Mouse (Mus musculus) liver, adult 2 months (tissue): Measurements from ENCODE around the gene Fbxo6. TPM values are rescaled to one million over a fixed set of nuclear protein-coding genes. Genes with fewer than 3 reads are reported as not detected.

ENCODE experiments used
- DNase-seq: peaks from one replicate; pipeline ENCODE4 v3.0.0-alpha.2; 2011; ENCODE audit warnings: low read depth, low spot score; ENCODE audit errors: extremely low read depth
- H3K27ac ChIP-seq: fragments of 200-500 bp; replicated peaks from 2 replicates; pipeline ENCODE4 v1.5.1; 2012; ENCODE audit warnings: low read depth, mild to moderate bottlenecking, control low read depth, inconsistent platforms, low read length; ENCODE audit not compliant: insufficient read depth
- H3K27me3 ChIP-seq: fragments of 200-500 bp; 2 replicates; pipeline ENCODE4 v1.6.1; 2012; ENCODE audit warnings: mild to moderate bottlenecking, moderate library complexity, low read length, inconsistent platforms; ENCODE audit not compliant: control insufficient read depth, insufficient read depth
- H3K36me3 ChIP-seq: fragments of 200-500 bp; 2 replicates; pipeline ENCODE4 v1.6.1; 2012; ENCODE audit warnings: low read length, inconsistent platforms; ENCODE audit not compliant: control insufficient read depth, insufficient read depth
- H3K4me1 ChIP-seq: fragments of 200-500 bp; 2 replicates; pipeline ENCODE4 v1.6.1; 2011; ENCODE audit warnings: low read length; ENCODE audit not compliant: control insufficient read depth, insufficient read depth
- H3K4me3 ChIP-seq: fragments of 200-500 bp; 2 replicates; pipeline ENCODE4 v1.5.1; 2011; ENCODE audit warnings: low read depth, mild to moderate bottlenecking, control low read depth, low read length, moderate library complexity; ENCODE audit not compliant: insufficient read depth
- H3K79me2 ChIP-seq: fragments of 200-500 bp; 2 replicates; pipeline ENCODE4 v1.6.1; 2012; ENCODE audit warnings: inconsistent platforms, mild to moderate bottlenecking, low read length, moderate library complexity; ENCODE audit not compliant: control insufficient read depth, insufficient read depth
- H3K9ac ChIP-seq: fragments of 200-500 bp; 2 replicates; pipeline ENCODE4 v1.6.1; 2012; ENCODE audit warnings: low read depth, mild to moderate bottlenecking, control low read depth, inconsistent platforms, low read length
- CTCF ChIP-seq: fragments of 200-500 bp; IDR thresholded peaks from 2 replicates; pipeline ENCODE4 v1.5.1; 2011; ENCODE audit warnings: low read depth, low read length, control low read depth
- POLR2A ChIP-seq: fragments of 200-500 bp; IDR thresholded peaks from 2 replicates; pipeline ENCODE4 v1.6.1; 2011; ENCODE audit warnings: low read length, control low read depth; ENCODE audit not compliant: insufficient read depth; ENCODE audit errors: extremely low read depth
- WGBS: fragments of 180-500 bp; shearing (Covaris S2); methylation state at CpG from one replicate; pipeline ENCODE4 v1.1.7; 2018; 5-methylcytosine and 5-hydroxymethylcytosine counted together
- polyA plus RNA-seq: library from polyadenylated mRNA; depleted of rRNA; stranded (reverse); fragments of >200 nt; gene quantifications from 2 replicates; pipeline ENCODE4 v1.2.3, GENCODE M21; 2012
- total RNA-seq: library from RNA; depleted of rRNA; stranded (reverse); fragments of >200 nt; gene quantifications from 2 replicates; pipeline ENCODE4 v1.2.3, GENCODE M21; 2014

The Fbxo6 gene
- total and polyA plus RNA-seq, 2 experiments, result 38.7 to 91.9 TPM

DNA sequence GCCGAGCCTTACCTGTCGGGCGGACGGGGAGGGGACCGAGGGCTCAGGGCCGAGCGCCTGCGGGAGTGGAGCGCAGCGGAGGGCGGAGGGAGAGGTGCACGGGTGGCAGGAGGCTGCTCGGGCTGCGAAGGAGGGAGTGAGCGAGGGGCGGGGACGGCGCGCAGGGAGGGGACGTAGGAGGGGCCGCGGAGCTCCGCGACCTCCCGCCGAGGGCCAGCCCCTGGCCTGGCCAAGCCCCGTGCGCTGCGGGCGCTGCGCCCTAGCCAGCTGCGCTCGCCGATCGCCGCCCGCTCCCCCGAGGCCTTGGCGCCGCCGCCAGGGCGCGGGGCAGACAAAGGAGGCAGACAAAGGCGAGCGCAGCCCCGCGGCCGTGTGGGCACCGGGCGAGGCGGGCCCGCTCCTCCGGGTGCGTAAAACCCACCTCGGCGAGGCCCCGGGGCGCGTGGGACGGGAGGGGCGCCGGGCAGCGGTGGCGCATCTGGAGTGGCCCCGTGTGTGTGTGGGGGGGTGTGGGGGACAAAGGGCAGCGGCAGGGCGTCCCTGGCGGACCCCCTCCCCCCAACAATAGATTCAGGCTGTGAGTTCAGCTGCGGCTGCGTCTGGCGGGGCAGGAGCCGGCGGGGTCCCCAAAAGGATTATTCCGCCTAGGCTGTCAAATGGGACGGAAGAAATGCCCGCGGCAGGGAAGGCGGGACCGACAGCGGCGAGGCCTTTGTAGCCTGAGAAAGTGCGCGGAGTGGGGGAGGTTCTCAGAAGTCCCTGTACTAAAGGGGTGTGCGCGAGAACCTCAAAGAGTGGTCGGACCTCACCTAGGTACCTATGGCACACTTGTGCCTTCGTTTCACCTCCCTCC is 21.2 kb downstream of the Fbxo6 start, which contains the start of gene Draxin:
Gene Draxin, minus strand, starts transcription at position 138 of the 853 bp plus-strand sequence.
- no peak within 1 kb of the TSS for H3K9ac ChIP-seq
- TF ChIP-seq POLR2A (no peak), CTCF (no peak)

DNA sequence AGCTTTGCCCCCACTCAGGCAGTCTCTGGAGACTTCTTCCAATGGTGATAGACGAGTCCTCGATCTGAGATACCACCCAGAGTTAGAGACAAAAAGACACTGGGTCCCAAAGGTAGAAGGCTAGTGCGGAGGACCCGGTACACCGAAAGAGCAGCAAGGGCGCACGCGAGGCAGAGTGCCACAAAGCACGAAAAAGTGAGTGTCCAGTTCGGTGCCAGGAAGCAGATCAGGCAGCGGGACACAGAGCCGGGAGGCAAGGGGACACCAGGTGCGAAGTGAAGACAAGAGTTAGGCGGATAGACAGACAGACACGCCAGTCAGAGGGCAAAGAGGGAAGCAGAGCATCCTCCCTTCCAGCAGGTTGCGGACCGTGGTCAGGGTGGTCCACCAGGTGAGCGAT is 21.8 kb downstream of the Fbxo6 start, which contains the start of gene Mad2l2:
Gene Mad2l2, plus strand, starts transcription at position 252 of the 400 bp plus-strand sequence.
- H3K4me3 ChIP-seq, result no peak within 1 kb of the TSS
- H3K27ac ChIP-seq, result no peak within 1 kb of the TSS
- H3K9ac ChIP-seq, result no peak within 1 kb of the TSS
- TF ChIP-seq POLR2A (no peak), CTCF (no peak)
- H3K79me2 ChIP-seq, result no peaks in the 10 kb centered on the region
- H3K4me1 ChIP-seq, result no peaks in the 10 kb centered on the region
- no peaks in the 10 kb centered on the region for H3K36me3 ChIP-seq
- DNase-seq, result no peak
- H3K27me3 ChIP-seq, result peaks cover 14% of the 10 kb centered on the region
- 2% methylated on average over 18 of the region's 18 CpGs for WGBS

More for the DNA sequence above, 21.2 kb downstream of the Fbxo6 start, which contains the start of gene Draxin:
- Histone ChIP-seq H3K36me3 (no peaks in the 10 kb centered on the region), H3K4me3 (no peak within 1 kb of the TSS), H3K79me2 (no peaks in the 10 kb centered on the region), H3K27ac (no peak within 1 kb of the TSS), H3K4me1 (no peaks in the 10 kb centered on the region), H3K27me3 (peaks cover 14% of the 10 kb centered on the region)
- 2% methylated on average over 70 of the region's 87 CpGs for WGBS
- no peak for DNase-seq

DNA sequence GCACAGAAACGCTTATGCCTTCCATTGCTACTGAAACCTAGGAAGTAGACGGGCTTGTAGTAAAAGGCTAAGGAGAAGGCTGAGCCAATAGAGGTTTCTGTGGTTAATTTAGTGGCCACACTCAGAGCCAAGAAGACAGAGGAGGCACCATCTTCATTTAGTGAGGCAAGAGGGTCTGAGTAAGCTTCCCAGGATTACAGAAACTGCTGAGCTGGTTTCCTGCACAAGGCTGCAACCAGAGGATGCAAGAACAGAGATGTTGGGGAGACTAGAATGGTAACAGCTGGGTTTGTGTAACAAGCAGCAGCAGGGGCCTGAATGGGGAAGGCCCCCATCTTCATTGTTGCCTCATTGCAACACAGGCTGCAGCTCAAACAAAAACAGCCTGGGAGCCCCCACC is 23.3 kb downstream of the Fbxo6 start:
- Histone ChIP-seq H3K36me3 (no peaks in the 10 kb centered on the region), H3K9ac (no peak overlapping the region), H3K79me2 (no peaks in the 10 kb centered on the region), H3K4me3 (no peak overlapping the region), H3K27me3 (peaks cover 14% of the 10 kb centered on the region), H3K27ac (no peak overlapping the region), H3K4me1 (no peaks in the 10 kb centered on the region)
- WGBS, result 62% methylated on average over 2 of the region's 2 CpGs
- DNase-seq, result no peak
- TF ChIP-seq POLR2A (no peak), CTCF (no peak)

DNA sequence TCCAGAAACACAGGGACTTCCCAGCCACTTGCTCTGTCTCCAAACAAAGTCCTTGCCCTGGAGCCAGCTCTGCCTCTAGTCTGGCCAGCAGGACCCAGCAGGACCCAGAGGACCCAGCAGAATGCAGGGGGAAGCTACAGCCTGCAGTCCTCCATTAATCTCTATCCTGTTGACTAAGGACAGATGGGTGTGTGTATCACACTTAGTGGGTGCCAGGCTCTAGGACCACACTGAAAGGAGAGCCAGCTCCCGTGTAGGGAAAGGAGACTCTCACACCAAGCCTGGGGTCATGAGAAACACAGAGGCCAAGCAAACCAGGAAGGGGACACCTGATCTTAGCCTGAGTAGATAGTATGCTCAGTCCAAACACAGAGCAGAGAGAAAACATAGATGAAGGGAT is 23.7 kb downstream of the Fbxo6 start:
- Histone ChIP-seq H3K79me2 (no peaks in the 10 kb centered on the region), H3K36me3 (no peaks in the 10 kb centered on the region), H3K4me1 (no peaks in the 10 kb centered on the region), H3K4me3 (no peak overlapping the region), H3K9ac (no peak overlapping the region), H3K27me3 (peaks cover 14% of the 10 kb centered on the region), H3K27ac (no peak overlapping the region)
- TF ChIP-seq CTCF (no peak), POLR2A (no peak)
- DNase-seq, result no peak
- 43% methylated on average over 1 of the region's 1 CpGs for WGBS

DNA sequence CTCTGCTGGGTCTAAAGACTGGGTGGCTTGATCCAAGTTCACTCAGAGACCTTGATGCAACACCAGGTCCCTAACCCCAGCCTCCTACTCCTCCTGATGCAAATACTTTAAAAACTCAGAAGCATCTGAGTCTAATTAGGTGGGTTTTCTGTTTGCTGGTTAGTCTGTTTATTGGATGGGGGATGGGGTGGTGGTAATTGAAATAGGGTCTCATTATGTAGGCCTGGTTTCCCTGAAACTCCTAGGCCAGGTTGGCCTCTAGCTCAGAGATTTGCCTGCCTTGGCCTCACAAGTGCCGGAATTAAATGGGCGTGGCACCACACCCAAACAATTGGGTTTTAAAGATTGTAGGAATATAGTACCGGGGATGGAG is 29.3 kb downstream of the Fbxo6 start:
- no peaks in the 10 kb centered on the region for H3K79me2 ChIP-seq
- H3K4me3 ChIP-seq, result no peak overlapping the region
- no peaks in the 10 kb centered on the region for H3K36me3 ChIP-seq
- no peak for DNase-seq
- H3K9ac ChIP-seq, result no peak overlapping the region
- H3K27ac ChIP-seq, result no peak overlapping the region
- no peaks in the 10 kb centered on the region for H3K4me1 ChIP-seq
- no peaks in the 10 kb centered on the region for H3K27me3 ChIP-seq
- TF ChIP-seq POLR2A (no peak), CTCF (no peak)
- 86% methylated on average over 3 of the region's 3 CpGs for WGBS

DNA sequence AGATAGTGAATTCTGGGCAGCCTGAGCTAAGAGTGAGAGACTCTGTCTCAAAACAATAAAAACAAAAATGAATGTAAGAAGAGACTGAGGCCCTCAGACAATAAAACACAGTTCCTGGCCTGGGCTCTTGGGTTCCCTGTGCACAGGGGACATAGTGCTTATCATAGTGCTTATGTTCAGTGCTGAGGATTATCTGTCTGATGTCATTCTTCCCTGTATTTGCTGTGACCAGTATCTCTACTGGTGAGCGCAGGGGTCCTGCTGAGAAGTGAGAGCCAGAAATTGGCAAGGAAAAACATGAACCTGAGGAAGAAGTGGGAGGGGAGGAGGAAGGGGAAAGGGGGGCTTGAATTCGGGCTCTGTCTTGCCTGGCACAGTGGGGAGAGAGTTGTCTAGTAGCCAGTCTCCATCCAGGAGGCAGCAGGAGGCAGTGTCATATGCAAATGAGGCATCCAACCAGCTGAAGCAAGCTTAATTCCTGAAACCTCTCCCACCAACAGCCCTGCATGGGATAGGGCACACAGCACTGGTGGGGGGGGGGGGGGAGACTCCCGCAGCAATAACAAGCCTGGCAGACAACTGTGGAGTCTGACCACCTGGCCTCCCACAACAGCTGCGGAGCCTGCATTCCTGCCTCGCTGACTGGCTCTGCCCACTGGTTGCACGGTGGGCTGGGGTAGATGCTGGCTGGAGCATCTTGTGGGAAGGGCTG is 29.8 kb downstream of the Fbxo6 start:
- H3K4me3 ChIP-seq, result no peak overlapping the region
- H3K27me3 ChIP-seq, result no peaks in the 10 kb centered on the region
- 60% methylated on average over 6 of the region's 6 CpGs for WGBS
- no peak overlapping the region for H3K27ac ChIP-seq
- H3K79me2 ChIP-seq, result no peaks in the 10 kb centered on the region
- H3K36me3 ChIP-seq, result no peaks in the 10 kb centered on the region
- DNase-seq, result no peak
- TF ChIP-seq POLR2A, result no peak
- no peak for TF ChIP-seq CTCF
- H3K9ac ChIP-seq, result no peak overlapping the region
- H3K4me1 ChIP-seq, result no peaks in the 10 kb centered on the region
